Mouse (Mus musculus): ENCODE data around the gene Exoc7. TPM values are rescaled to one million over a fixed set of nuclear protein-coding genes. Genes with fewer than 3 reads are reported as not detected.

Gene Exoc7
- polyA plus RNA-seq, 1 experiment from 2014 or later: 129 TPM

GRCm38 (mm10) chr11:116244580-116244979, 62.5 kb downstream of the Exoc7 start:
- Histone ChIP-seq H3K4me1 (ENCODE audit: control insufficient read depth, insufficient read depth, low read length) (0 out of 2 replicates have a peak, but pooled peaks cover 2% of the 10 kb centered on the region), H3K4me2 (ENCODE audit: low read depth, low read length) (no peak overlapping the region), H3K9ac (replicated peaks; ENCODE audit: low read depth, low read length) (no peak overlapping the region), H3K27ac (ENCODE audit: low read depth, low read length) (no peak overlapping the region), H3K9me3 (ENCODE audit: control insufficient read depth, low read length) (no peaks in the 10 kb centered on the region), H3K27me3 (ENCODE audit: control insufficient read depth, insufficient read depth, low read length) (no peaks in the 10 kb centered on the region), H3K36me3 (ENCODE audit: control insufficient read depth, insufficient read depth, low read length) (peaks cover 57% of the 10 kb centered on the region), H3K4me3 (ENCODE audit: low read depth, low read length) (no peak overlapping the region)
- no peak for ATAC-seq (ENCODE audit: low read depth)
- WGBS: 90% methylated on average over 8 of the region's 8 CpGs

- WGBS: 16% methylated on average over 12 of the region's 12 CpGs
- no peak overlapping the region for H3K4me3 ChIP-seq (ENCODE audit: low read depth, low read length)
- no peaks in the 10 kb centered on the region for H3K9me3 ChIP-seq (ENCODE audit: control insufficient read depth, low read length)
- H3K27ac ChIP-seq (ENCODE audit: low read depth, low read length): no peak overlapping the region
- no peak overlapping the region for H3K9ac ChIP-seq (replicated peaks; ENCODE audit: low read depth, low read length)
- 0 out of 2 replicates have a peak, but pooled peaks cover 2% of the 10 kb centered on the region for H3K4me1 ChIP-seq (ENCODE audit: control insufficient read depth, insufficient read depth, low read length)
- H3K4me2 ChIP-seq (ENCODE audit: low read depth, low read length): no peak overlapping the region
- H3K27me3 ChIP-seq (ENCODE audit: control insufficient read depth, insufficient read depth, low read length): no peaks in the 10 kb centered on the region
- no peak for ATAC-seq (ENCODE audit: low read depth)
- H3K36me3 ChIP-seq (ENCODE audit: control insufficient read depth, insufficient read depth, low read length): peaks cover 30% of the 10 kb centered on the region
Observed at GRCm38 (mm10) chr11:116241744-116242235, 65.2 kb downstream of the Exoc7 start.

- Histone ChIP-seq H3K36me3 (ENCODE audit: control insufficient read depth, insufficient read depth, low read length) (peaks cover 11% of the 10 kb centered on the region), H3K4me3 (ENCODE audit: low read depth, low read length) (no peak overlapping the region), H3K4me2 (ENCODE audit: low read depth, low read length) (no peak overlapping the region), H3K27ac (ENCODE audit: low read depth, low read length) (no peak overlapping the region), H3K9me3 (ENCODE audit: control insufficient read depth, low read length) (no peaks in the 10 kb centered on the region), H3K4me1 (ENCODE audit: control insufficient read depth, insufficient read depth, low read length) (0 out of 2 replicates have a peak, but pooled peaks cover 2% of the 10 kb centered on the region), H3K27me3 (ENCODE audit: control insufficient read depth, insufficient read depth, low read length) (no peaks in the 10 kb centered on the region), H3K9ac (replicated peaks; ENCODE audit: low read depth, low read length) (no peak overlapping the region)
- no peak for ATAC-seq (ENCODE audit: low read depth)
- WGBS: 7% methylated on average over 7 of the region's 7 CpGs
Observed at GRCm38 (mm10) chr11:116239797-116240196, 67.2 kb downstream of the Exoc7 start.

Other genes starting within 250 kb of the Exoc7 start
- gene Unc13d, start 229.3 kb downstream of the Exoc7 start, polyA plus RNA-seq (2014; fragmentation: Nextera tagmentation; extraction: Ambion mirVana): 0.88 and 0.98 TPM in 2 replicates
- 161 and 177 TPM in 2 replicates for gene Wbp2, start 220.2 kb downstream of the Exoc7 start, polyA plus RNA-seq (2014; fragmentation: Nextera tagmentation; extraction: Ambion mirVana)
- 3.5 and 4.0 TPM in 2 replicates for gene Trim47, start 180.0 kb downstream of the Exoc7 start, polyA plus RNA-seq (2014; fragmentation: Nextera tagmentation; extraction: Ambion mirVana)
- gene Trim65, start 176.1 kb downstream of the Exoc7 start, polyA plus RNA-seq (2014; fragmentation: Nextera tagmentation; extraction: Ambion mirVana): 3.1 TPM in 2 replicates
- 81.5 and 91.0 TPM in 2 replicates for gene Mrpl38, start 168.4 kb downstream of the Exoc7 start, polyA plus RNA-seq (2014; fragmentation: Nextera tagmentation; extraction: Ambion mirVana)
- 42.2 and 42.9 TPM in 2 replicates for gene Fbf1, start 139.1 kb downstream of the Exoc7 start, polyA plus RNA-seq (2014; fragmentation: Nextera tagmentation; extraction: Ambion mirVana)
- gene Ten1, start 108.4 kb downstream of the Exoc7 start, polyA plus RNA-seq (2014; fragmentation: Nextera tagmentation; extraction: Ambion mirVana): 82.0 and 96.1 TPM in 2 replicates
- 65.6 and 78.5 TPM in 2 replicates for gene Acox1, start 108.2 kb downstream of the Exoc7 start, polyA plus RNA-seq (2014; fragmentation: Nextera tagmentation; extraction: Ambion mirVana)
- gene Evpl, start 69.2 kb downstream of the Exoc7 start, polyA plus RNA-seq (2014; fragmentation: Nextera tagmentation; extraction: Ambion mirVana): 0.53 and 0.62 TPM in 2 replicates
- gene Srp68, start 33.0 kb downstream of the Exoc7 start, polyA plus RNA-seq (2014; fragmentation: Nextera tagmentation; extraction: Ambion mirVana): 52.0 and 57.2 TPM in 2 replicates
- 0.22 and 0.46 TPM in 2 replicates for gene Galr2, start 26.3 kb downstream of the Exoc7 start, polyA plus RNA-seq (2014; fragmentation: Nextera tagmentation; extraction: Ambion mirVana)
- 5.0 and 7.3 TPM in 2 replicates for gene Foxj1, start 28.2 kb upstream of the Exoc7 start, polyA plus RNA-seq (2014; fragmentation: Nextera tagmentation; extraction: Ambion mirVana)
- 63.5 and 87.7 TPM in 2 replicates for gene Rnf157, start 105.8 kb upstream of the Exoc7 start, polyA plus RNA-seq (2014; fragmentation: Nextera tagmentation; extraction: Ambion mirVana)
- 64.0 and 68.4 TPM in 2 replicates for gene Ubald2, start 126.9 kb upstream of the Exoc7 start, polyA plus RNA-seq (2014; fragmentation: Nextera tagmentation; extraction: Ambion mirVana)
- gene Qrich2, start 159.0 kb upstream of the Exoc7 start, polyA plus RNA-seq (2014; fragmentation: Nextera tagmentation; extraction: Ambion mirVana): not detected in 2 replicates
- 171 and 179 TPM in 2 replicates for gene Prpsap1, start 187.0 kb upstream of the Exoc7 start, polyA plus RNA-seq (2014; fragmentation: Nextera tagmentation; extraction: Ambion mirVana)
- 0.54 and 3.6 TPM in 2 replicates for gene Sphk1, start 223.7 kb upstream of the Exoc7 start, polyA plus RNA-seq (2014; fragmentation: Nextera tagmentation; extraction: Ambion mirVana)

All from neural tube, embryonic 14.5 days (tissue).